ENCODE assay signal across 8 mouse cellular contexts in the genomic region with DNA sequence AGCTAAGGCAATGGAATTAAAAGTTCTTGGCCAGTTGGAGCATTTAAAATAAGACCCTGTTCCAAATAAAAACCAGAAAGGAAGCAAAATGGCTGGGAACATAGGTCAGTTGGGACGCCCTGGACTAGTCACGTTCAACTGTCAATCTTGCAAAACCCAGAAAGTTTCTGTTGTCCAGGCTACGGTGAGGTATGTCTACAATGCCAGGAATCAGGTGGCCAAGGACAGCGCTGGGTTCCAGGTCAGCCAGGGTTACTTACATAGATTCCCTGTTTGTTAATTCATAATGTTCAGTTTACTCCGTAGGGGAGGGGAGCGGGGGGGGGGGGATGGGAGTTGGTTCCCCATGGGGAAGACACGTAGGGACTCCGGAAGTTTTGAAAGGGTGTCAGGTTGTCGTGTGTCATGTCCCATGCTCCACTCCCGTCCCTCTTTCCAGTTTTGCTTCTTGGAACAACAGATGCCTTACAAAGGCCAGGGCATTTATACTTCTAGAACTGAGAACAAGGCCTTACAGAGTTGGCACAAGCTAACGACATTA. TPM values are rescaled to one million over a fixed set of nuclear protein-coding genes. Genes with fewer than 3 reads are reported as not detected.
DNase-seq lines count a peak whose midpoint lies in the region; ATAC-seq and TF ChIP-seq lines count a peak whose summit lies in the region.

No protein-coding gene starts in this region.

- ATAC-seq in forebrain, embryonic 15.5 days (replicated peaks) = no peak
- ATAC-seq in liver, embryonic 16.5 days (ENCODE audit: low read depth) = peak; percentile 6

- TF ChIP-seq CTCF in C2C12 (IDR thresholded peaks at IDR 0.05; ENCODE audit: control insufficient read depth, insufficient read depth, insufficient read length) = no peak

- peak overlapping the region; percentile 59 for H3K4me2 ChIP-seq in forebrain, embryonic 15.5 days (replicated peaks)
- H3K4me2 ChIP-seq in liver, embryonic 16.5 days (ENCODE audit: low read depth, low read length) = peak overlapping the region; percentile 84

- peak overlapping the region; percentile 67 for H3K4me3 ChIP-seq in C2C12 (ENCODE audit: insufficient read depth, poor library complexity, severe bottlenecking)
- peak overlapping the region; percentile 90 for H3K4me3 ChIP-seq in forebrain, embryonic 15.5 days
- H3K4me3 ChIP-seq in liver, embryonic 16.5 days (ENCODE audit: low read depth, low read length) = peak overlapping the region; percentile 92

- H3K36me3 ChIP-seq in C2C12 (ENCODE audit: control insufficient read depth, insufficient read depth) = no peaks in the 10 kb centered on the region
- H3K36me3 ChIP-seq in forebrain, embryonic 15.5 days = no peaks in the 10 kb centered on the region
- H3K36me3 ChIP-seq in liver, embryonic 16.5 days (ENCODE audit: control insufficient read depth, insufficient read depth) = no peaks in the 10 kb centered on the region

- no peak overlapping the region for H3ac ChIP-seq in C2C12 (ENCODE audit: control insufficient read depth, insufficient read length, low read depth)

- H3K79me3 ChIP-seq in C2C12 (ENCODE audit: low read depth) = no peaks in the 10 kb centered on the region

- peaks cover 34% of the 10 kb centered on the region for H3K79me2 ChIP-seq in C2C12 (ENCODE audit: control insufficient read depth, insufficient read depth)

- H3K9me3 ChIP-seq in forebrain, embryonic 15.5 days = no peaks in the 10 kb centered on the region
- no peaks in the 10 kb centered on the region for H3K9me3 ChIP-seq in liver, embryonic 16.5 days (replicated peaks; ENCODE audit: control insufficient read depth, low read length)

- H3K27me3 ChIP-seq in C2C12 (ENCODE audit: control insufficient read depth, insufficient read depth, insufficient read length) = no peaks in the 10 kb centered on the region
- H3K27me3 ChIP-seq in forebrain, embryonic 15.5 days = no peaks in the 10 kb centered on the region
- no peaks in the 10 kb centered on the region for H3K27me3 ChIP-seq in liver, embryonic 16.5 days (ENCODE audit: control insufficient read depth, insufficient read depth, low read depth, low read length)

- 32% methylated on average over 11 of the region's 11 CpGs for WGBS in forebrain, embryonic 15.5 days
- 25% methylated on average over 11 of the region's 11 CpGs for WGBS in liver, embryonic 16.5 days (ENCODE audit: insufficient replicate concordance)

- peak overlapping the region; percentile 77; the same call in 1 of the 2 replicates for H3K27ac ChIP-seq in forebrain, embryonic 15.5 days (replicated peaks)
- H3K27ac ChIP-seq in liver, embryonic 16.5 days (ENCODE audit: low read length) = peak overlapping the region; percentile 99

- H3K4me1 ChIP-seq in forebrain, embryonic 15.5 days = peaks cover 12% of the 10 kb centered on the region
- H3K4me1 ChIP-seq in liver, embryonic 16.5 days (ENCODE audit: control insufficient read depth, low read depth, low read length) = peaks cover 31% of the 10 kb centered on the region

- peak; percentile 20 for DNase-seq in cerebellum, adult 9-11 months
- no peak for DNase-seq in cerebellum, postnatal 4 days (ENCODE audit: low spot score in 2 of 2)
- DNase-seq in urinary bladder, postnatal 25 days (ENCODE audit: low spot score) = no peak
- DNase-seq in frontal cortex, adult 2 months (ENCODE audit: extremely low spot score in 1 of 2, low spot score in 1 of 2) = no peak
- no peak for DNase-seq in right cerebral cortex, postnatal 25 days

- peak overlapping the region; percentile 90 for H3K9ac ChIP-seq in forebrain, embryonic 15.5 days (replicated peaks)
- H3K9ac ChIP-seq in liver, embryonic 16.5 days (ENCODE audit: low read depth, low read length) = peak overlapping the region; percentile 98

TF ChIP-seq in C2C12, 6 proteins besides CTCF, POLR2A, EP300 and RAD21:
- no peak for TF ChIP-seq MYOD1 (IDR thresholded peaks at IDR 0.05; ENCODE audit: control insufficient read depth, insufficient read length, low read depth)
- no peak for TF ChIP-seq CEBPB (IDR thresholded peaks at IDR 0.05; ENCODE audit: low read depth)
- TF ChIP-seq USF1 (IDR thresholded peaks at IDR 0.05; ENCODE audit: low read depth) = no peak
- no peak for TF ChIP-seq FOSL1 (IDR thresholded peaks at IDR 0.05; ENCODE audit: insufficient read depth, low read length, poor library complexity, severe bottlenecking)
- no peak for TF ChIP-seq MAX (IDR thresholded peaks at IDR 0.05)
- no peak for TF ChIP-seq MYOG (IDR thresholded peaks at IDR 0.05; ENCODE audit: control insufficient read depth, extremely low read depth, insufficient read length)

RNA-seq across cellular contexts. Expression of gene Wwp2, which starts 0.7 kb away (rescaled TPM):
- 78.8 TPM for polyA plus RNA-seq in C2C12 (2012; fragmentation: generic; extraction: Trizol)
- 39.4 and 41.5 TPM in 2 replicates for polyA plus RNA-seq in forebrain, embryonic 15.5 days (2015; fragmentation: Nextera tagmentation; extraction: Ambion mirVana)
- 32.5 and 32.7 TPM in 2 replicates for polyA plus RNA-seq in liver, embryonic 16.5 days (2015; fragmentation: Nextera tagmentation; extraction: Ambion mirVana)
- polyA plus RNA-seq in frontal cortex, adult 2 months (2012; rRNA removed) = 26.6 and 27.3 TPM in 2 replicates

RNA-seq across cellular contexts. Expression of gene Nob1, which starts 10.6 kb away (rescaled TPM):
- 94.5 TPM for polyA plus RNA-seq in C2C12 (2012; fragmentation: generic; extraction: Trizol)
- 79.6 and 85.8 TPM in 2 replicates for polyA plus RNA-seq in forebrain, embryonic 15.5 days (2015; fragmentation: Nextera tagmentation; extraction: Ambion mirVana)
- polyA plus RNA-seq in liver, embryonic 16.5 days (2015; fragmentation: Nextera tagmentation; extraction: Ambion mirVana) = 23.4 and 25.4 TPM in 2 replicates
- polyA plus RNA-seq in frontal cortex, adult 2 months (2012; rRNA removed) = 55.1 and 58.2 TPM in 2 replicates

RNA-seq across cellular contexts. Expression of gene Nqo1, which starts 32.5 kb away (rescaled TPM):
- 142 TPM for polyA plus RNA-seq in C2C12 (2012; fragmentation: generic; extraction: Trizol)
- 3.9 and 4.0 TPM in 2 replicates for polyA plus RNA-seq in forebrain, embryonic 15.5 days (2015; fragmentation: Nextera tagmentation; extraction: Ambion mirVana)
- polyA plus RNA-seq in liver, embryonic 16.5 days (2015; fragmentation: Nextera tagmentation; extraction: Ambion mirVana) = 12.7 and 13.8 TPM in 2 replicates
- 6.9 and 7.2 TPM in 2 replicates for polyA plus RNA-seq in frontal cortex, adult 2 months (2012; rRNA removed)
